Mouse (Mus musculus) layer of hippocampus, adult 9-10 months (tissue): ENCODE measurements around the gene Hmx1.

ENCODE experiments used
- DNase-seq: peaks from one replicate; pipeline ENCODE4 v3.0.0; 2022; ENCODE audit warnings: low spot score

The Hmx1 gene

DNA sequence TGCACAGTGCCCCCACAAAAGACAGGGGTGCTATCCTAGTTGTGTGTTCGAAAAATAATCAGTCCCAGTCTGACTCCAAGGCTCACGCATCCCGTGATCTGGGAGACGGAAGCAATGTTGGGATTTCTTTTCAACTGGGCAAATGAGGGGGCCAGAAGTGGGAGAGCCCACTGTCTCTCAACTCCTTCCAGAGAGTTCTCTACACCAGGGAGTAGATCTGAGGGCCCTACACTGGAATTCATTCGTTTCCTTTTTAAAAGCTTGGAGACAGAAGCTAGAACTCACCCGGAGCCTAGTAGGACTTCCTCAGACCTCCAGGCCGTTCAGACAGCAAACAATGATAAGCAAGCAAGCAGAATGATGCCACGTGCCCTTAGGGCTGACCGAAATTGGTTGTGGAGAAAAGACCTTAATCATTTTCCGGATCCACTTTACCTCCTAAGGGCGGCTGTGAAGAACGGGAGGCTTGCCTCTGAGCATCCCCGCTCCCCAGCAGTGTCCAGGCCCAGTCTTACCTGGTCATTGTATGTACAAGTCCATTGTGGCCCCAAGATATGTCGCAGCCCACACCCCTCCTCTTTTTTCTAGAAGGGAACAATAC lies 9.5 kb downstream of the Hmx1 start:
- DNase-seq = no peak

DNA sequence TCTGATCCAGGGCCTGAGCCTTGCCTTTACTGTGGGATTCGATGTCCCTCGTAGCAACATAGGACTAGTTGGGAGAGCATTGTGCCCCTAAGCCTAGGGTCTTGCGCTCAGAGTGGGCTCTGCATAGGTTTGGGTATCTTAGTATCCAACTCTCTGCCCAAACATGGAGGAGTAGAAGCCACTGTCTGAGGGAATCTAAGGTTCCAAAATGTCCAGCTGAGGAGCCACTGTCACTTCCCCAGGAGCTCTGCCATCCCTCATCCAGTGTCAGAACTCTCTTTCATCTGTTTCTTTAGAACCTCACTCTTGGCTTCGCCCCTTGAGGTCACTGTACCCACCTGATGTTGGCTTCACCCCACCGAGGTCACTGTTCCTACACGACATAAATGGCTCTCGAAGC lies 10.2 kb downstream of the Hmx1 start:
- no peak for DNase-seq

DNA sequence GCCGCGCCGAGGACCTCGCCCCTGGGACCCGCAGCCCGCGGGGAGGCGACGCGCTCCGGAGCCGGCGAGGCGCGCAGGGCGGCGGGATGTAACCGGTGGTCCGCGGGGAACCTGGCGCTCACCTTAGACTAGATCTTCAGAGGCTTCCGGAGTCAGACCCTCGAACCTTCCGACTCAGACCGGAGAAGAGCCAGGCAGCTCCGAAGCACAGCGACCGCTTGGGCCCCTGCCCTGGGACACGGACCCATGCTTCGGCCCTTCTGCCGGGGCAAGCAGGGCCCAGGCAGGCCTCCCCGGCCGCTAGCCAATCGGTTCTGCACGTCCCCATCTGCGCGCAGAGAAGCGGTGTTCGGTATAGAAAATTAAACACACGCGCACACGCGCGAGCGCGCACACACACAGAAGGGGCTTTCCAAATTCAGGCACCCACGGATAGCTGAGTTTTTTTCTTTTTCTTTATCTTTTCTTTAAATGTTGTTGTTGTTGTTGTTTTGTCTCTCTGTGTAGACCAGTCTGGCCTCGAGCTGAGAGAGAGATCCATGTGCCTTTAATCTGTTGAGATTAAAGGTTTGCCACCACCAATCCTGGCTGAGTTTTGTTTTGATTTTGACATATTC lies 10.9 kb downstream of the Hmx1 start:
- DNase-seq = no peak

DNA sequence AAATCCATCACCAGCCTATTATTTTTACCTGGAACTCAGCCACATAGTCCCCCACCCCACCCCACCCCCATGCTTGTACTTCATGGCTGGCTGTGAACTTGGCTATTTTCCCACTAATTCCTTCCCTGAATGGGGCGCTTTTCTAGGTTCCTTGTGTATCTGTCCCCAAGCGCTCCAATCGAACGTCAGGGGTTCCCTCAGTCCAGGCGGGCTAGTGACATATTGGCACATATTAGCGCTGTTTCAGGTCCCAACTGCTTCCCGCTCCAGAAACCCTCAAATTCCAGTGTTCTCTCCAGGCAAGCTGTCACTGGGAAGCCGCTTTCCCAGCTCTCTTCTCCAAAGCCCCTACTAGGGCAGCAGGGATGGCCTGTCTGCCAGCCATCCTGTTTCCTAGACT lies 12.3 kb downstream of the Hmx1 start:
- DNase-seq = no peak

DNA sequence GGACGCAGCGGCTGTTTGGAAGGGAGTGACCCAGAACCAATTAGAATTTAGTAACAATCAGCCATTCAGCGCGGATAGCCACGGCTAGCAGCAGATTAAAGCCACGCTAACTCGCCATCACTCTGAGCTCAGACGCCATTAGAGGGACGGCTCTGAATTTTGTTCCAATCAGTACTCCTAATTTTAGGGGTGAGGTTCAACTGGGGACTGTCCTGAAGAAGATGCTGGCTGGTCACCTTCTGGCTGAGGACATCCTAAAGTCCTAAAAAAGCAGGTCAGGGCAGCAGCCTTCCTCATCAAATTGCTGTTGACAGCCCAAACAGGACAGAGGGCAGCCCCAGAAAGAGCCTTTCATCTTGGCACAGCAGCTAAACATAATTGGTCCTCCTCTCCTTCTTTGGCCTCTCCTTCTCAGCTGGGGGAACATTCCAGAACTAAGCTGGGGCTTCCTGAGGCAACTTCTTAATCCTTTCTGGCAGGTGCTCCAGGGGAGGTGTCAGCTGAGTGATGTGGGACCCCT lies 18.6 kb downstream of the Hmx1 start:
- no peak for DNase-seq

DNA sequence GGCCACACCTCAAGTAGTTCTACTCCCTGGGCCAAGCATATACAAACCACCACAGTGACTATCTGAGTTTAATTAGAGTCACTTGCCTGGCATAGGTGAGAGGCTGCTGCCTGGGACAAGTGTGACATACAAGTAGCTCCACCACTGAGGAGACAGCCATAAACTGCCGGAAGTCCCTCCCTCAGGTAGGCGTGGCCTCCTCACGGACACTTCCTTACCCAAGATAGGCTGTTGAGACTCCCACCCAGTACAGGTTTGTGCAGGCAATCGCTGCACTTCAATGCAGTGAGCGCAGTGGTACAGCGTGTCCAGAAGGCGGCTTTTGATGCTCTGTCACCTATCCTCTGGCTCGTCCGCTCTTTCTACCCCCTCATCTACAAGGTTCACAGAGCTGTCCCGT lies 22.1 kb downstream of the Hmx1 start:
- DNase-seq = no peak

DNA sequence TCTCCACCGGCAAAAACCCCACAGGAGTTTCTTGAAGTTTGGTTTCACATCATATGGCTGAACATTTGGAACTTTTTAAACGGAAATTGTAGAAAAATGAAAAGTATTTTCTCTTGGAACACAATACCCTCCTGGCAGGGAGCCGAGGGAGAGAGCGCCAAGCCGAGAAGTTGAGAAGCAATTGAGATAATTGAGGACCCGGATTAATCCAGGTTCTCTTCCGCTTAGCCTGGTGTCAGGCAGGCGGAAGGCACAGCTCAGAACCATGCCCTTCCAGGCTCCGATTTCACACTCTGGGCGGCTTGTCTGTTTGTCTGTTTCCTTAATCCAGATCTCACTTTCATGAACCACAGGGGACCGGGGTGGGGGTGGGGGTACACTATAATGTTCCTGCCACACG lies 23.9 kb downstream of the Hmx1 start:
- no peak for DNase-seq

DNA sequence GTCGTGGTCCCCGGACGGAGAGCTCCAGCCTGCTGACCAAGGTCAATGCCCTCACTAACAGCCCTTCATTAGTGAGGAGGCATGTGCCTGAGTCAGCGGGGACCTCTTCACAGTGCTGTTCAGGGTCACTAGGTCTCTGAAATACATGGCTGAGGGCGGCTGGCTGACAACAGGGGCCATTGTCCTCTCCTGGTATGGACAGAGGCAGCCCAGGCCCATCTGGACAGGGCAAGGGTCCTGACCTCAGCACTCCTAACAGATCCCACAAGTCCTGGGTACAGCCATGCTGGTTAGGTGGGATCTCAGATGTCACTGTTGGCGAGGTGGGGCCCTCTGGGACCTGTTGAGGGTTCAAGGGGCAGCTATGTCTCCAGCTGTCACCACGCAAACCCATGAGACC lies 28.8 kb downstream of the Hmx1 start:
- DNase-seq = no peak

DNA sequence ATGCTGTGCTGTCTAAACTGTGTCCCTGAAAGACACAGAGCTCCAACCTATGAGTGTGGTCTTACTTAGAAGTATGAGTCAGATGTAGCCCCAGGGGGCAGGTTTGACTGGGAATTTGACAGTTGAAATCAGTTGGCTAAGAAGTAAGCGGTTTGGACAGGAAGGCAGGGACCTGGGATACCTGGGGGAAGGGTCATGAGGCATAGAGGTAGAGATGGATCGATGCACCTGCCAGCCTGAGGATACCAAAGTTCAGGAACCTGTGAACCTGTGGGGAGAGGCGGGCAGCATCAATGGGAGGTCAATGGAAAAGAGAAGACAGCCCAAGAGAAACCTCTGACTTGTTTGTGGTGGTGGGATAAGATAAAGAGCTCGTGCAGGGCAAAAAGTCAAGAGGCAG lies 32.7 kb downstream of the Hmx1 start:
- DNase-seq = no peak

DNA sequence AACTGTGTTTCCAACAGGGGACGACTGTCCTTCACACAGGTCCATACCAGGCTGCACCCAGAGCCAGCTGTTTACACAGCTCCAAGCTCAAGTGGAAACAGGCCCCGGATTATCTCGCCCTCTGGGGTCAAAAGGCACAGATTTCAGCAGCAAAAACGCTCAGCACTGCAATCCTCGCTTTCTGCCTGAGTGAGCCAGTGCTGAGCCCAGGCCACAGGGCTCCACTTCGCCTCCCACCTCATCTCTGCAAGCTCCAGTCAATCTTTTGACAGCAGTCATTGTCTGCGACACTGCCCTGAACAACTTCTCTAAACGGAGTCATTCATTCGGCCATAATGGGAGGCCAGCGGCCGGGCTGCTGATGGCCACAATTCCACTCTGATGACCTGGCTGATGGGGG lies 36.3 kb downstream of the Hmx1 start:
- no peak for DNase-seq

DNA sequence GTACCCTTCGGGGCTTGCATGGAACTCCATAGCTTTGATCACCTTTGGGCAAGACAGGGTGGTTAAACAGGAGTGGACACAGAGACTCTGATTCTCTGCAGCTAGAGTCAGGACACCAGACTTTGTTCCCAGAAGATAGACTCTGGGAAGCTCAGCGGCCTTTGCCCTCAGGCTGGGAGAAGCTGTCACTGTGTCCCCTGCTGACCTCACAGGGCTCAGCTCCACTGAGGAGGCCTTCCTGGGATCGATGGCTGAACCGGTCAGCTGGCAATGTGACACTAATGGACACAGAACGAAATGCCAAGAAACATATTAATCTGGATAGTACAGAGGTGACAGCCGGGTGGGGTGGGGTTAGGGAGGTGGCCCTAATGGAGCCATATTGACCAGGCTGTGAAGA lies 39.0 kb downstream of the Hmx1 start:
- no peak for DNase-seq

DNA sequence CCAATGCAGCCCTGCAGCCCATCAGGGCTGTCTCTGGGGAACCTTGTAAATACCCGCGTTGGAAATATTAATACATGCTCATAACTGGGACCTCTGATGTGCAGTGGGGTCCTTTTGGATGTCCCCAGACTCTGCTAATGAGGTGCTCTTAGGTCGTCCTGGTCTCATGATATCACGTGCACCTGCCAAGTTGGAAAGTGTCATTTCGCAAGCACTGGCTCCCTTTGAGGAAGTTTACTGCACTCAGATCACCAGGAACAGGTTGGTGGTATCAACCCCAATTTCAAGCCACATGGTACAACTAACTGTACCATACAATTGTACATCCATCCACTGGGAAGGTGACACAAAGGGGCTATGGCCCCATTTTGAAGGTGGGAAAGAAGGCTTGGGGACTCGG lies 39.5 kb downstream of the Hmx1 start:
- no peak for DNase-seq

DNA sequence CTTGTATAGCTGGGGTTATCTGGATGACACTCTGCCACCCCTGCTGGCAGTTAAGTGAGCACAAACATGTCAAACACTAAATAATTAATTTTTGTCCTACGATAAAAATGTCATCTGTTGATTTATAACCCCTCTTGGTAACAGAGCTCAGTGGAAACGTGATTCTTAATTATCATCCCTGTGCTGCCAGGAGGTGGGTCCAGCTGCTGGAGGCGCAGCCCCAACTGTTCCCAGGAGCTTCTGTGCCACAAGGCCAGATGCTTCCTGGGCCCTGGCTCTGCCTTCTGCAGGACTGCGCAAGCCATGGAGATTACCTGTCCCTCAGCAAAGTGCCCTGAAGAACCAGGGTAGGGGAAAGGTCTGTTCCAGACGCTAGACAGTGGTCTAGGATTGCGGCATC lies 43.2 kb downstream of the Hmx1 start:
- DNase-seq = no peak

DNA sequence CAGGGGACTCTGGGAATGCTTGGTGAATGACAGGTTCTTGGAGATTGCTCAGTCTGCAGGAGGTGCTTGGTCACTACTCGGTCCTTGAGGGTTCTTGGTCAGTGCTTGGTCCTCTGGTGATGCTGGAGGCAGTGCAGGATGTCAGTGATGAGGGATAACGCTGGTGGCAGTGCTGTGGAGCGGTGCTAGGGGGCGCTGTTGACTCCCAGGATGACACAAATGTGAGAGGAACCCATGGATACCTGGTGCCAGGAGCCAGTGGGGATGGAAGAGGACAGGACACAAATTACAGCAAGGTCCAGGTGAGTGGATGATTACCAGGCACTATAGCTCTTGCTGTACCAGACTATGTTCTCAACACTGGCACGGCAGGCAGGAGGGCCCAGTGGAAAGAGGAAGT lies 45.1 kb downstream of the Hmx1 start:
- no peak for DNase-seq

DNA sequence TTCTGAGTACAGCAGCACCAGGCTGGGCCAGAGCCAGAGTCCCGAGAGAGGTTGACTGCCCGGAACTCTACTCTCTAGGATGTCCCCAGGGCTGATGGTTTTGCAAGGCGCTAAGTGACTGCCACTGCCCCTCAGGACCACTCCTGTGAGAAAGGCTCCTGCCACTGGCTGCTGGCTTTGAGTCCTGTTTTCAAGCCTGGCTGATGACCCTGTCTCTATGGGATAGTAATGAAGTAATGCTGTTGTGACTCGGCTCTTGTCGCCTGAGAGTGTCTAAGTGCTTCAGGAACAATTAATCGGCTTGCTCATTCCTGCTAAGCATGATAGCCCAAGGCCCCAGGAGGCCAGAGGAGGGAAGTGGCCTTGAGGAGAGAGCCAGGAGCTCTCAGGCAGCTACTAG lies 45.8 kb downstream of the Hmx1 start:
- DNase-seq = no peak

DNA sequence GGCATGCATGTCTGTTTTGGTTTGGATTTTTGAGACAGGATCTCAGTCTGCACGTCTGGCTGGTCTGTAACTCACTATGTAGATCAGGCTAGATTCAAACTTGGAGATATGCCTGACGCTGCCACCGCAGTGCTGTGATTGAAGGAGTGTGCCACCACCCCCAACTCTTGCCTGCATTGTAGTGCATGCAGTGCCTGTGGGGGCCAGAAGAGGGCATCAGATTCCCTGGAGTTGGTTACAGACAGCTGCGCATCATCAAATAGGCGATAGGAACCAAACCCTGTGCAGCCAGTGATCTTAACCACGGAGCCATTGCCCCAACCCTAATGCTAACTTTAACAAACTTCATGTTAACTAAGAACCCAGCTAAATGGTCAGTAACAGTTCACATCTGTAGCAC lies 49.9 kb downstream of the Hmx1 start:
- DNase-seq = no peak

DNA sequence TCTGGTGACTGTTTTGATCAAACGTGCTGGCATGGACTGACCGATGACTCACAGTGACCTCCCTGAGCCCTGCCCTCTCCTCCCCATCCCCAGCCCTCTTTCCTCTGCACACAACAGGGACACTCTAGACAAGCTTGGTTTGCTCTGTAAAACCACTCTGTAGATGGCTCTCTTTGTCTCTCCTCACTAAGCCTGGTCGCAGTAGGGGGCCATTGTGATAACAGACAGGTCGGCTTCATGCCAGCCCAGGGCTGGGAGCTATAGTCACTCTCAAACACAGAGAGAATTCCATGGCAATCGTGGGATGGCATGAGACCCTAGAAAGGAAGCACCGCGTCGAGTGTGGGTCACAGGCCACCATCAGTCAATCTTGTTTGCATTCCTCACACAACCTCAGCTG lies 51.6 kb downstream of the Hmx1 start:
- no peak for DNase-seq

DNA sequence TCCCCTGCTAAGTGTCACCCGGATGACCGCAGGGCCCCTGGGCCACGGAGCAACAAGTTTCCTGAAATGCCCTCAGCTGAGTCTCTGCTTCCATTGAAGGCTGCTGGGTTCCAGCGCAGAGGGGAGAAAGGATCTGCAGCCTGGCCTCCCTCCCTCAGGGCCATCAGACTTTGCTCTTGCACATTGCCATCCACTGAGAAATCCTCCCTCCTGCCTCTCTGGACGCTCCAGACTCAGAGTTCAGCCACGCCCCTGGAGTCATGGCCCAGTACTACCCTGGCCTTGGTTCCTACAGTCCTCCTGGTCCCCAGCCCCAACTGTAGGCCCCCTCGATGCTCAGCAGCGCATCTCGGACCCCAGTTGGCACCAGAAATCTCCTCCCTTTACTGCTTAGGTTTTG lies 52.5 kb downstream of the Hmx1 start:
- no peak for DNase-seq

DNA sequence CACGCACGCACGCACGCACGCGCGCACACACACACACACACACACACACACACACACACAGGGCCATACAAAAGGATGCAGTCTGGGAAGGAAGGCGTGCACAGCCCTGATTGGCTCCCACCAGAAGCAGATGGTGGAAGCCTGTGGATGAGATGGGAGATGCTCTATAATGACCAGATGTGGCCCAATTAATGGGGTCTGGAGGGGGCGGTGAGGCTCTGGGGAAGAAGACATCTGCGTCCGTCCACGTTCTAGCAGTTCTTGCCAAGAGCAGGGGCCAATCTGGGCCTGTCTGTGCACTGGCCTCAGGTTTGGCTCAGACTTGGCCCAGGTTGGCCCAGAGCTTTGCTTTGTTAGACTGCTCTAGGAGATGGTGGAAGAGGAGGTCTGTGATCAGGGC lies 55.8 kb downstream of the Hmx1 start:
- no peak for DNase-seq

DNA sequence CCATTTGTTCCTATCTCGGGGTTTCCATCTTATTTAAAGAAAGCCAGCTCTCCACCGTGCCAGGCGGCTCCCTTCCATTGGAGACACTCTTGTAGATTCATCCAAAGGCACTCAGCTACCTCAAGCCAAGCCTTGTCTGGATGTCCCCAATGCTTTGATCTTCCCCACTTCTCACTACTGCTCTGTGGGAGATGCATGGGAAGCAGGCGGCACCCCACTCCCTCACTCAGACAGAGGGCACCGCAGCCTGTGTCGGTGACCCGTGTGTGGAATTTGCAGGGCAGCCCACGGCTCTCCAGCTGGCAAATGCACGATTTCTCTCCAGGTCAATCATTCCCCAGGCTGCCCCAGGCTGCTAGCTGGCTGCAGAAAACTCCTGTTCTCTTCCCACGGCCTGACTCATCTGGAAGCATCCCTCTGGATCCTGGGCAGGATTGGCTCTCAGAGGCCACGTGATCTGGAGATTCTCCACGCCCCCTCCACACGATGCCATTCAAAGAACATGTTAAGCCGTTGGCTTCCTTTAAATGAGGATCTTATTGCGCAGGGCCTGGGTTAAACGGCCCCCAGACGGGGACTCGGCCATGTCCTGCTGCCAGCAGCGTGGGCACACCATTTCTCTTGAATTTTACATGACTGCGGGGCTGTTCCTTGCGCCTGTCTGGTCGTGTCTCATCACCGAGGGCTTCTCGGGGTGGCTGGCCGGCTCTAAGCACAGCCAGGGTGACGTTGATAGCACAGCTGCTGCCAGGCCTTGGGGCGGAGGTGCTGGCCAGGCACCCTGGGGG lies 58.9 kb downstream of the Hmx1 start:
- peak; percentile 25 for DNase-seq
